Mouse (Mus musculus) adrenal gland, postnatal 14 days (tissue): ENCODE measurements around the gene Cebpa. TPM values are rescaled to one million over a fixed set of nuclear protein-coding genes. Genes with fewer than 3 reads are reported as not detected.
A peak's percentile ranks its signal among the peaks of the same experiment; 100 is the strongest.

Source experiments
- DNase-seq: peaks from one replicate; pipeline ENCODE4 v3.0.0; 2021; ENCODE audit warnings: mixed read lengths
- microRNA-seq, 2 experiments: library from miRNA; unstranded; fragments of <30 nt; microRNA quantifications; one replicate each; pipeline ENCODE4 v1.2.0; 2021
- total RNA-seq: library from RNA; stranded (reverse); gene quantifications from 2 replicates; pipeline ENCODE4 v1.2.3, GENCODE M21; 2021

The Cebpa gene
- total RNA-seq, 1 experiment from 2014 or later: 178 TPM

DNA sequence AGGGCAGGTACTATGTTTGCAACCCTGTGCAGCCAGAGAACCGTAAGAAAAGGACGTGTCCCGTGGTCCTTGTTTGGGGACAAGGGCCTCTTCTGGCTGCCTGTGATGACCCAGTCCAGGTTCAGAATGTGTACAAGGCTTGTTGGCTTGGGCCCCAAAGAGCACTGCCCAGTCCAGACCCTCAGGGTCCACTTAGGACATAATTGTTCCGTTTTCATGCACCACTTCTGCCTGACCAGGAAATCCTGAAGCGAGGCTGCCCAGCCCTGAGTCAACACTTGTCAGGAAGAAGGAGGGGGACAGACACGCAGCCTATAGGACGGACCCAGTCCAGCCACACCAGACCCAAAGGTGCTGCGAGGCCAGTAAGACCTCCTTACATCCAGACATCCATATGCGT, 26.0 kb downstream of the Cebpa start:
- DNase-seq: no peak

DNA sequence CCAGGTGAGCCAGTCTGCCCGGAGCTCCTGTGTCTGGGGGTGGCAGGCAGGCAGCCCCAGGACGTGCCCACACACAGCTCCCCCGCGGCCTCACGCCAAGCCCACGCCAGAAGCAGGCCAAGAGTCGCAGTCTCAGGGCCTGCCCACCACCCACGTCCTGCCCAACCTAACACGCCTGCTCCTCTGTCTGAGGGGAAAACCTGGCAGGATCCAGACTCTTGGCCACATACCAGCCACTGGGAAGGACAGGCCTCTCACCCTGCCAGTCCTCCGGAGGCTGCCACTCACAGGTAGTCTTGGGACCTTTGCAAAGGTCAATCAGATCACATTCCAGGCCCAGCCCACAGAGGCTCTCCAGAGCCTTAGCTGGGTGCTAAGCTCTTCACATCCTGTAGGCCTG, 27.2 kb downstream of the Cebpa start:
- peak; percentile 43 for DNase-seq

DNA sequence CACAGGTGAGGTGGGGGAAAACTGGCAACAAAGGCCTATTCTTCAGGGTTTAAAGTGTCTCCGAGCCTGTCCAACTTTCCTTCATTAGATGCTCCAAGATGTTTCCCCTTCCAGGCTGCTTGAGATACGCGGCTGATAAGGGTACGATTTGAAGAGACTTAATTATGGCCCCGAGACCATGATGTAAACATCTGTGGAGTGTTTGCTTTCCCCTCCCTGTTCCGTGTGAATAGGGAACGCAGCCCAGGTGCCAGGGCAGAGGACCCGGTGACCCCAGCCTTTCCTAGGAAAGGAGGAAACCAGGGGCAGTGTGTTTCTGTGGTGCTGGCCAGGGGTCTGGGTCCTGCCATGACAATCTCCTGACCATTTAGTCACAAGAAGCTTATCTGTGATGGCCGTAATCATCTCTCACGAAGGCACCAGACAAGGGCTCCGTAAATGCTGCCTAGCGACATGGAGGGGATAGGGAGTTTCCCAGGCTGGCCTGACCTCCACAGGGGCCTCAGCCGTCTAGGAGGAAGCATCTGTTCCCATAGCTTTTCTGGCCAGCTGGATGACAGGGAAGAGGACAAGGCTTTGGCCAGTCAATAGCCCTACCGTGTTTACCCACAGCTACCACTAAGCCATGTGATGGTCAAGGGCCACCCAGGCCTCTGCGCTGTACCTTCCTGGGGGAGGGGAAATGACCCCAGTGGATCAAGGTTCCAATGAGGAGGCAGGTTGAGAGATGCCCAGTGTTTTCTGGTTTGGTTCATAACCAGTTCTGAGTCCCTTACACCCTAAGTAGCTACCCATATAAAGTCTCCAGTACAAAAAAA, 30.7 kb downstream of the Cebpa start:
- no peak for DNase-seq

DNA sequence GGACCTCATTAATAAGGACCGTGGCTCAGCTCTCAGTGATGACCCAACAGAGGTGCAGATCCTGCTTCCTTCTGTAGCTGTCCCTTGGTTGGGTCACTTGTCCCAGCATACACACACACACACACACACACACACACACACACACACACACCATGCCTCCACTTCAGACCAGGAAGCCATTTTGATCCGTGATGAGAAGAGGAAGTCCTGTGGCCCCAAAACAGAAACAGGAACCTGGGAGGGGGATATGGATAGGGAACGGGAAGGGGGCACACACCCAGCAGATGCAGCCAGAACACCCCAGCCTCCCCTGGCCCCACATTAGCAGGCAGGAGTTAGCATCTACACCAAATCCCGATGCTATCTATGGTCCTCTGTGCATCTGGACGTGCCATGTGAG, 31.8 kb downstream of the Cebpa start:
- DNase-seq: no peak

DNA sequence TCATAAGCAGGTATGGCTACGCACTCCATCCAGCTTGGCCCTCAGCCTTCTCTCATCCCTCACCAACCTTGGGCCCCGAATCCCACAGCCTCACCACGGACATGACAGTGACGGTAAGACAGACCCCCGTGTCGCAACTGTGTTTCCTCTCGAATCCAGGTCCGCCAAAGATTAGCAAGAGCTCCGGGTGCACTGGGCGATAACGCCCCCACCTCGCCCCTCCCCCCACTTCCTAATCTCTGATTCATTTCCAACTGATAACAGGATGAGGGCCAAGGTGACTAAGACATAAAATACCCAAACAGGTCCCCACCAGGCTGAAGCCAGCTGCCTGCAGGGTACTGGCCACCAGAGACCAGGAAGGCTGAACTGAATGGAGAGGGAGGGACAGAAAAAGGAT, 35.4 kb downstream of the Cebpa start:
- DNase-seq: no peak

DNA sequence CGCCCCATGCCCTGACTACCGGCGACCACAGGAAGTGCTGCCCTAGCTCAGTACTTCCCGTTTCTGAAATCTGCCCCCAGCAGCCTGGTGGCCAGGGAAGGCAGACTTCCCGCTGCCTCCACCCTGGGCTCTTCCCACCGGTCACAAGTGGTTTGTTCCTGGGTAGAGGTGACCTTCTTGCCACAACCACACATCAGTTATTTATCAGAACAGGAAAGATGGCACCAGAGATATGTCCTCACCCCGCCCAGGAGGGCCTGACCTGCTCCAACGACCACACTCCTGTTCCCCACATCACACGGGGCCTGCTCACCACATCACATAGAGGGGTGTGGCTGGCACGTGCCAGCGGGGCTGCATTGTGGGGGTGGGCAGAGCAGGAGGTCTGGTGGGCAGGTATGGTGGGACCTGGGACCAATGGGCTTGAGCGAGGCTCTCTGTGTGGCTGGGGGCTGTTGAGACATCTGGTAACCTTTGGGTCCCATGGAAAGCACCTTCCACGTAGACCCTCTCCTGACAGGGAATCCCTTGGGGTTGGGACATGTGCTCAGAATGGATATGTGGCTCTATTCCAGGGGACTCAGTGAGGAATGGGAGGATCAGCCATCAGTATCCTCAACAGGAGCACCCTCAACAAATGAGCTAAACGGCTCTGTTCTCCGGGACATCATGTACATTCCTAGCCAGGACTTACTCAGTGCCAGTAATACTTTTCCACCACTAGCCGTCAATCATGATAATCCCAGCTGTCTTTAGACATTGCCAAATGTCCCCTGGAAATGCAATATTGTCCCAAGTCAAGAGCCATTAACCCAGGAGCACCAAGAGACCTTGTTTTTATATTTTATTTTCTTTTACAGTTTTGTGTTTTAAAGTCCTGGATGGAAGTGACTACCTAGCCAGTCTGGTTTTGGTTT, 37.7 kb downstream of the Cebpa start:
- no peak for DNase-seq

DNA sequence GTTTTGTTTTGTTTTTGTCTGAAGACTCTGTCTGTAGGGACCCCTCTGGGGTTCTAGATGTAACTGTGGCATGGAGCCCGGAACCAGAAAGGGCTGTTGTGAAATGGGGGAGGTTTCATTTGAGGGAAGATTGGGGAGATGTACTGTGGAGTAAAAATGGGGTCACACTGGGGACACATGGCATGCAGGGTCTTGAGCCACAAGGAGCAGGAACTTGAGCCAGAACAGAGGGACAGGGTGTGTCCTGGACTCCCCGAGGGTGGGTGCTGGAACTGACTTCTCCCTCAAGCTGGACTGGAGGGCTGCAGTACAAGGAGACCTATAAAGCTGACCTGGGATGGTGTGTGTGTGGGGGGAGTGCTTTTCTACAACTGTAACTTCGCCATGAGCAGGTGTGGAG, 38.4 kb downstream of the Cebpa start:
- DNase-seq: no peak

DNA sequence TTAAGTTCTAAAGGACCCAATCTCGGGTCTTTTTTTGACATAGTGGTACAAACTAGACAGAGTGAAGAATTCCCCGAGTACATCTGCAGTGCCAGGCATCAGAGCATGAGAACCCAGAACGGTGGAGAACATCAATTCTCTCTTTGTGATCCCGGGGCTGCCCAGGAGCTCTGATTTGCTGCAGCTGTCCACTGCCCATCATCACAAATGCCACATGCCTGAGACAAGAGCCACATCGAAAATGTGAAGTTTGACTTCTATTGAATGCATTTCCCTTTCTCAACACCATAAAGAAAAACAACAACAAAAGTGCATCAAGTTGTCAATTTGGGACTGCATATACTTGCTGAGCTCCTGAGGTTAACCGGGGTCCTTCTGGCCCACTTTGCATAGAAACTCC, 43.4 kb downstream of the Cebpa start:
- no peak for DNase-seq

DNA sequence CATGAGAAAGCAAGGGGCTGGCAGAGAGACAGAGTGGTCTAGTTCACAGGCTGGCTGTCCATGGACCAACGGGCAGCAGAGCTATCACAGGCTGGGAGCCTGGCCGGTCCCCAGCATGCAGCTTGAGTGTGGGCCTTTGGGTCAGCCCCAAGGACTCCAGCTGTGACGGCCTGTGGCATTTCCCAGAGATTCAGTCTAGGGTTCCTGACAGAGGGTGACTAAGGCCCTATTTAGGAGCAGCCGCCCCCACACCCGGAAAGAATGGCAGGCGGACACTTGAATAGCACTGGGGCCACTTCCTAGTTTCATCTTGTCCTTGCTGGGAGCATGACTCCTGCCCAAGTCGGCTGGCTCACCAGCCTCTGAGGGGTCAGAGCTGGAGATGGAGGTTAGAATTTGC, 44.5 kb downstream of the Cebpa start:
- DNase-seq: no peak

DNA sequence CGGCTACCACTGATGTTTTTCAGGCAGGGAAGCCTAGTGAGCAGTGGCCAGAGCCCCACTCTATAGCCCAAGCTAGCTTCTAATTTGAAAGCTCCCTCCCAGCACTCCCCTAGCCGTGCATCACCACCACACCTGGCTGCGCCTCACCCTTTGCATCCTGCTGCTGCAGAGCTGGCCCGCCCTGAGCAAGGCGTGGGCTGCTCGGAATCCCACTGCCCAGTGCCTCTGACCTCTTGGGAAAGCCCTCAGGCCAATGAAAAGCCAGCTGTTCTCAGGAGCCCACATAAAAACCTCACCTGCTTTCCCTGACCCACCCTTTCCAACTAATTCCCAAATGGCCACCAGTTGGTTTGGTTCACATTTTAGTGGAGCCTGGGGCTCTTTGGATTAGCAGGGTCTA, 45.0 kb downstream of the Cebpa start:
- no peak for DNase-seq

DNA sequence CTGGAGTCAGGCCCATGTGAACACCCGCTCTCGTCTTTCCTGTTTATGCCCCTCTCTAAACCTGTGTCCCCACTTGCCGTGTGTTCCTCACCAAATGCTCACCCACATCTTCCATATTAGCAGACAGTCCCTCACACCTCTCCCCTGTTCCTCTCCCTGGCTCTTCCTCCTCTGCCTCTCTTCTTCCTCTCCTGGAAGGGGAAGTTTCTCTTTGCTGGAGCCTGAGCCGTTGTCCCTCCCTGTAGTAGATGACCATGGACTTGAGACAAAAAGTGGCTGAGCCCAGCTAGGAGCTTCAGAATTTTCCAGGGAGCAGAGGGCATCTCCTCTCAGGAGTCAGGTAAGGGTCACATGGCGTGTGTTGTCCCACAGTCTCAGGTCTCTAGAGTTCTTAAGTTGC, 47.9 kb downstream of the Cebpa start:
- DNase-seq: no peak

DNA sequence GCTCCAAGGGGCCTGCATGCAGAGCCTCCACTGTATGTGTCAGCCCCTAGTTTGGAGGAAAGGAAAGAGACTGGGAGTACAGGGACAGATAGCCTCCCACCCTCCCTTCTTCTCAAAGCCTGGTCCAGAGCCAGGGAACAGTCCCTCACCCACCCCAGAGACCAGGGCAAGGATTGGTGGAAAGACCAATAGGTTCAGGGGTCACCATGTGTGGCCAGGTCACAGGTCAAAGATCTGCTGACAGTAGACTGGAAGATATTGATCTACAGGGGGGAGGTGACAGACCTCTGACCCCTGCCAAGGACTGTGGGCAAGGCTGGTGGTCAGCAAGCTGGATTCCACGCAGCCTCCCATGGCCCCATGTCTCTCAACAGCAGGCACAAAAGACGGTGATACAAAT, 48.8 kb downstream of the Cebpa start:
- DNase-seq: no peak

DNA sequence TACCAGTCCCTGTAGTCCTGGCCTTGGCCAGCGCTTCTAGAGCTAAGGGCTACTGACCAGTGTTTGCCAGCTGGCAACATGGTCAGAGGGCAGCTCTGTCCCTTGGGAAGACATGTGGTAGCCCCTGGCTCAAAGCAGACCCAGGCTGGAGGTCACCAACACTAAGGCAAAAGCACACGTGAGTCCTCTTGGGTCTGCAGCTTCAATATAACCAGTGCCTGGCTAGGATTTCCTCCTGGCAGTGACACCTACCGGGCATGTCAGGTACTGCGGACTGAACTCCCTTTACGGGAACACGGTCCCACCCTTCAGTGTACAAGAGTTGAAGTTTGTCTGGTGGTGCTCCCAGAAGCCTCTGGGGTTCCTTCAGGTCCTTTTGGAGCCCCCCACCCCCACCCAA, 50.2 kb downstream of the Cebpa start:
- DNase-seq: peak; percentile 91

Small RNA genes lying within 50 kb of the gene (microRNA-seq; reads per million reads assigned to microRNA genes)
- 0 reads per million in 2 experiments for gene Gm25033

Other genes with a start within 250 kb of the Cebpa start
- 52.8 and 53.9 TPM in 2 replicates for gene Pepd, start 206.9 kb upstream of the Cebpa start, total RNA-seq
- gene Cebpg, start 62.7 kb upstream of the Cebpa start, total RNA-seq: 52.4 and 53.7 TPM in 2 replicates
- gene Slc7a10, start 67.1 kb downstream of the Cebpa start, total RNA-seq: 1.5 and 3.6 TPM in 2 replicates
- 15.1 and 18.3 TPM in 2 replicates for gene Lrp3, start 96.2 kb downstream of the Cebpa start, total RNA-seq
- gene Gpatch1, start 199.1 kb downstream of the Cebpa start, total RNA-seq: 14.0 and 17.1 TPM in 2 replicates
- 2.8 and 4.7 TPM in 2 replicates for gene Rhpn2, start 214.9 kb downstream of the Cebpa start, total RNA-seq